Mouse (Mus musculus) adrenal gland, postnatal 14 days (tissue): ENCODE data around the gene Iapp. TPM values are rescaled to one million over a fixed set of nuclear protein-coding genes. Genes with fewer than 3 reads are reported as not detected.
A peak's percentile ranks its signal among the peaks of the same experiment; 100 is the strongest.
"Not testable (repeated sequence)": the region's sequence is repeated elsewhere in the genome, so short reads cannot be mapped to it uniquely, and the experiment has no call there.

ENCODE experiments used
- DNase-seq: peaks from one replicate; pipeline ENCODE4 v3.0.0; 2021; ENCODE audit warnings: mixed read lengths
- long read RNA-seq, 2 experiments: library from polyadenylated mRNA; stranded (forward); transcript quantifications; one replicate each; pipeline ENCODE4 v2.0.0; 2021
- total RNA-seq: library from RNA; stranded (reverse); gene quantifications from 2 replicates; pipeline ENCODE4 v1.2.3, GENCODE M21; 2021

The Iapp gene
- not detected in 2 replicates for total RNA-seq
- long read RNA-seq, experiment 1, result 0 reads
- long read RNA-seq, experiment 2, result 0 reads

DNA sequence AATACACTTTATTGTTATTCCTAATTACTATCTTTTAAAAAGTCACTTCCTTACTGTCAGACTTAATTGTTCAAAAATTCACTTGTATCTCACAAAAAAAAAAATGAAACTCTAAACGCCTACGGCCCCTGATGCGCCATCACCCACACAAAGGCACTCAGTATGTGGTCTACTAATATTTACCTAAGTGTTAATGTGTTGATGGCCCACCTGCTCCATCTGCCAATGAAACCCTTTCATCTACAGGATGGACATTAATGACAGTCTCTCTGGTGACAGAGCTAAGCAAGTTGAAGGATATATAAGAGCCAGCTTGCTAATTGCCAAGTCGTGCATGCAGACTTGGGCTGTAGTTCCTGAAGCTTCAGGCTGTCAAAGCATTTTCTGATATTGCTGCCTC lies at the start of gene Iapp:
Gene Iapp (plus strand): TSS at position 326 of the 400 bp plus-strand sequence.
- DNase-seq, result no peak

DNA sequence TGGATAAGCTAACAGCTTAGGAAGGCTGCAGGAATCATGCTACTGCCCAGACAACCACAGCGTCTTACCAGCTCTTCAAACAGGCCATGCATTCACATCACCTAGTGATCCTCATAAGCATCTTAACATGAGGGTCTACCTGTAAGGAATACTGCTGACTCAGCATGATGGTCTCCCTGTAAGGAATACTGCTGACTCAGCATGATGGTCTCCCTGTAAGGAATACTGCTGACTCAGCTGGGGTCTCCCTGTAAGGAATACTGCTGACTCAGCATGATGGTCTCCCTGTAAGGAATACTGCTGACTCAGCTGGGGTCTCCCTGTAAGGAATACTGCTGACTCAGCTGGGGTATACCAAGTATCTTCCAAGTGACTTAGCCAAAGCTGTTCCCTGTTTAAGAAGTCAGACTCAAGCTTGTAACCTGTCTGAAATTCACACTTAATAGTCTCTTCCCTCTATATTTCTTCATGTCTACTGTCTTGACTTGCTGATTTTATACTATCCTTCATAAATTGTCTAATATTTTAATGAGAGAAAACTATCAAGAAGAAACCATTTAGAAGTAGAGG lies 47.4 kb upstream of the Iapp start:
- not testable (repeated sequence) for DNase-seq

DNA sequence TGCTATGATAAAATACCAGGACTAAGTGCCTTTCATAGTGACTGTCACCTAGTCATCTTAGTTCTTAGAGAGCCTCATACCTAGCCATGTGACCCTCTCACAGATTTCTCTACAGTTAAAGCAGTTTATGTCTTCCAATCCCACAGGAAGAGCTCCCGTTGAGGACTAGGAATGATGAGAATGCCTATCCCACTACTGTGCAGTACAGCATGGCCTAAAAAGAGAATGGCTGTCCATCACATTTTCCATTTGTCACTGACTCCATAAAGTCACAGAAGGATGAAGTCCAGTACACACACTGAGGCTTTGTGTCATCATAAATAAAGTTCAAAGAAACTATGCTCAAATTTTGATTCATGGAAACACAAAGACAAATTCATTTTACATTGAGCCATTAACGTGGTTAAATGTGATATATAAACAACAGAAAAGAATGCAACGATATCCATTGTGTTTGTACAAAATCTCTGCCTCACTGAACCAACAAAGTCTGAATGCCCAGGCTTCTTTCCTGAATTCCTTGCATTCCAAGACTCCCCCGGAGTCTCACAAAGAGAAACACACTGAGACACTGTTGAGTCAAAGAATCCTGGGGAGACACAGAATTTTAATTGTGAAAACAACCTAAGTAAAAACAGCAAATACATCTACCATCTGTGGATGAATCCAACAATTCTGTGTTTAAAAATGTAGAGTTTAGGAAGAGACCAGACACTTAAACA lies 22.3 kb upstream of the Iapp start:
- DNase-seq, result no peak

DNA sequence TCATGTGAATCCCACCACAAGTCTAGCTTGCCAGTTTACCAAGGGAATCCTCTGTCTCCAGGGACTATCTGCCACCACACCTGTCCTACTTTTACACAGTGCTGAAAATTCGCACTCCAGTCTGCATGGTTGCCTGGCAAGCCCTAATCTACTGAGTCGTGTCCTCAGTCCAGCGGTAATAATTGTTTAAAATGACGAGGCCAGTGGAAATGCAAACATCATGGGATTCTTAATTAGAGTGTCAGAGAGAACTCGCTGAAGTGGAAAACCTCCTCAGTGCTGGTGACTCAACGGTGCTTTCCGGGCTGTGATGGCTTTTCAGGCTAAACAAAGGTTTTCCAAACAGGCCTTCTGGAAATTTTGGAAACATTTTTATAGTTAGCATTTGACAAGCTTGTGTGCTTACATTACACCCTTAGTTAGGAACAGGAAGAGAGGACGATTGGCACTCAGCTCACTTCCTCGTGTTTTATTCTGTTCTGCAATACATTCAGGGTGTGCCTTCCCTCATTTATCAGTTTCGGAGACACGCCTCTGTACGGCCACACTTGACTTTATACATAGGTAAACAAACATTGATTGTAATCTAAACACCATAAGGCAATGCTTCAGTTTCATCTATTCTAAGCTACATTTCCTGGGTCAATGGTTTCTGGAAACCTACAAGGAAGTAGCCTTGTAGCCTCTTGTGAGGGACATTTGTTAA lies 8.7 kb upstream of the Iapp start:
- no peak for DNase-seq

DNA sequence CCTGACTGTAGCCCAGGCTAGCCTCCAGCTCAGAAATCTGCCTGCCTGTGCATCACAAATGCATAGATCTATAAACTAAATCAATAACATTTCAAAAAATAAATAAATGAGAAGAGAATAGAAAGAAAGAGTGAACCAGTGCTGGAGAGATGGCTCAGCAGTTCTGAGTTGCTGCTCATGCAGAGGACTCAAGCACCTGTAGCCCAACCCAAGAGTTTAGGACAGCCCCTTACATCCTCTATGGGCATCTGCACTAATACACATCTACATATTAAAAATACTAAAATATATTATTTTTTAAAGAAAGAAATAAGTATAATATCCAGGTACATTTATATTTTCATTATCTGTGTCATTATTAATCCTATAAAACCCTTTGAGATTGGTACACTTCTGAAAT lies 6.9 kb downstream of the Iapp start:
- no peak for DNase-seq

DNA sequence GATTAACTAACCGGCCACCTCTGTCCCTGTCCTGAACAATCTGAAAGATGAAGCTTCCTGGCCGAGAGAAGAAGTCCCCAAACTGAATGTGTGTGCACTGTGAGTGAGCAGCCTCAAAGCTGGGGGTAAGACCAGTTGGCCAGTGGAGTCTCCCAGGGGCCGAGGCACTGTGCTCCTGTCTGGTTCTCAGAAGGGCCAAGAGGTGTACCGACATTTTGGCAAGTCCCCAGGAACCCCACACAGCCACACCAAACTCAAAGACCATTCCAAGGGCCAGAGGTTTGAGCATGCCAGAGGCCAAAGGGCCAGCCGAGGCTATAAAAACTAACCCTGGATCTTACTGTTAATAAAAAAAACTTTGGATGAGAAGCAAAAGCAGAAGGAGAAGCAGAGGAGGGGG lies 16.1 kb downstream of the Iapp start:
- DNase-seq, result no peak

DNA sequence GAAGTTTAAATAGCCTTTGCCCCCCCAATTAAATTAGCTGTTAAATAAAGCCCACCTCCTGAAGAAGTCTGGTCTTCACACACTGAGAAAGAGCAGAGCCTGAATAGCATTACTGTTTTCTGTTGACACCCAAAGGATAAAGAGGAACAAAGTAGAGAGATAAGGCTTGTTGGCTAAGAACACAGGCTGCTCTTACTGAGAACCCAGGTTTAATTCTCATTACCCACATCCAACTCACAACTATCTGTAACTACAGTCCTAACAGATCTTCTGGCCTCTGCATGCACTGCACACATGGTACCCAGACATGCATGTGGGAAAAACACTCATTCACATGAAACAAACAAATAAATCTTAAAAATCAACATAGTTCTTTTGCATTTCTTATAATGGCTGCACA lies 18.9 kb downstream of the Iapp start:
- no peak for DNase-seq

DNA sequence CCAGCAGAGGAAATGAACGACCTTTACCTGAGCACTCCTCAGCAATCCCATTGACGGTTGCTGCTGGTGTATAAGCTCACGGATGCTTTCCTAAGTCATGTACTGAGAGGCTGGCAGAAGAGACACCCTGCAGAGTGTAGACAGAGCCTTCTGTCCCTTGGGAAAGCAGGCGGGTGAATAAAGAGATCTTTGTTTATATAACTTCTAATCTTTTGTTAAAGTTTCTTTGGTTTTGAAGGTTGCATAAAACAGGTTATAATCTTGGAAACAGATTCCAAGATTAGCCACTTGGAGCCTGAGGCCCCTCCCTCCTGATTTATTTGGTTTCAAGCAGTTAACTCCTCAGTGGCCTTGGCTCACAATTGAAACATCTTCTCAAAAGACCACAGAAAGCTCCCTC lies 24.7 kb downstream of the Iapp start, which contains the start of gene Slco1a5:
Gene Slco1a5 (minus strand): TSS at position 101 of the 400 bp plus-strand sequence.
- DNase-seq, result no peak

DNA sequence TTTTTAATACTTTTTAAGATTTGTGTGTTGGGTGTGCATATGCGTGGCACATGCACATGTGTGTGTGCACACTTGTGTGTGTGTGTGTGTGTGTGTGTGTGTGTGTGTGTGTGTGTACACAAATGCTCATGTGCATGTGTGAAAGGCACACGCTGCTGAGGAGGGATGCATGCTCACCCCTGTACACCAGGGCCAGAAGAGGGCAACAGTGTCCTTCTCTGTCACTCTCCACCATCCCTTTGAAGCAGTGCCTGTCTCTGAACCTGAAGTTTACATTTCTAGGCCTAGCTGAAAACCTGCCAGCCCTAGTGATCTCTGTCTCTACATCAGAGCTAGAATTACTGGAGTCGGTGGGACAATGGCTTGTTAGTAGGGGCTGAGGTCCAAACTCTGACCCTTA lies 28.4 kb downstream of the Iapp start:
- no peak for DNase-seq

DNA sequence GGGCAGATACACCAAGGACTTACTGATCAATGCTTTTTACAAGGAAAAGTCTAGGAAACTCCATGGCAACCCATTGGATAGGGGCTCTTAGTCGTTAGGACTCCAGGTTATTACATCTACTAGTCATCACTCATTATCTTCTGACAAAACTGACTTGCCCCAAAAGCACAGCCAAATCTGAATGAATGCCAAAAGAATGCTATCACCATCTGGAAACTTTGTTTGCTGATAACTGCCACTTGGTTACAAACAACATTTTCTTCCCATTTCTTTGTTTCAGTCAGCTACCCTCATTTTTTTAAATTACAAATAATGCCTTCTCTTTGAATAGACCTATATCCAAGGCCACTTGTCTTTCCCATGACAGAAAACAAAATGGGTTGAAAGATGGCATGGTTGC lies 31.0 kb downstream of the Iapp start:
- DNase-seq, result no peak

DNA sequence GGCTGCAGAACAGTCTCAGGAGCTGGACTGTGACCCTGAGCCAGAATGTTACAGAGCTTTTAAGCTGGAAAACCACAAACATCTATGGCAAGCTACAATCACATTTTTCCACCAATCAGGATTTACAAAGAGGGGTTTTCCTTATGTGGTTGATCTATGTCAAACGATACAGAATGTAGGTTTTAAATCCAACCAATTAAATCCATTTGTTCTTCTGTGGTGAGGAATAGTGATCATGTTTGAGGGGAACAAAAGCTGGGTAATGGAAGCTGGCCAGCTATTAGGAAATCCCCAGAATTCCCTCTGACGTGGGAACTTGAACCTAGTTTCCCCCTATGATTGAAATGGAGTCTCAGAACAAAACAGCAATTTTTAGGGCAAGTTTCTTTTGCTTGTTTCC lies 40.7 kb downstream of the Iapp start:
- DNase-seq, result no peak

DNA sequence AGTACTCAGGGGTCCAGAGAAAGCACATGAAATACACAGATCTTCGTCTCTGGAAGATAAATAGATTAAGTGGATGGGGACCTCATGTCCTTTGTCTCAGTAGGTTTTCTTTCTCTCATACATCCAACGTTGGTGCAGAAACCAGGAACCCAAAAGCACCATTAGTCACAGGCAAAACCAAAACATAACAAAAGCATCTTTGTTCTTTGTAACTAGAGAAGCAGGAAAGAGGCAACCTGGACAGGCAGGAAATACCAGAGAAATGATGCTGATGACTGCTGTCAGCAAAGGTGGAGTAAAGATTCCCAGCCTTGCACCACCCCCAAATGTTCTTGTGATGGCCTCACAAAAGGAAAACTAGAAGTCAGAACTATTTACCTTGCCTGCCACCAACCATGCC lies 41.4 kb downstream of the Iapp start:
- DNase-seq, result no peak

DNA sequence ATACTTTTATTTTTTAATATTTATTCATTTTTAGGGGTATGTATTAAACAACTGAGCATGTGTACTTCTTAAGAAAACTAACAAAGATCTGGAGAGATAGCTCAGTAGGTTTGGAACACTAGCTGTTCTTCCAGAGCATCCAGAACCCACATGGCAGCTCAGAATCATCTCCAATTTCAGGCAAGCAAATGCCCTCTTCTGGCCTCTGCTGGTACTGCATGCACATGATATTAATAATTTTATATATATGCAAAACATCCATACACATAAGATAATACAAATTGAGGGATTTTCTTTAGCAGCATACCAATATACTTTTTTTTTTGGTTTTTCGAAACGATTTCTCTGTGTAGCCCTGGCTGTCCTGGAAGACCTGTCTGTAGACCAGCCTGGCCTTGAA lies 45.3 kb downstream of the Iapp start:
- peak; percentile 59 for DNase-seq

DNA sequence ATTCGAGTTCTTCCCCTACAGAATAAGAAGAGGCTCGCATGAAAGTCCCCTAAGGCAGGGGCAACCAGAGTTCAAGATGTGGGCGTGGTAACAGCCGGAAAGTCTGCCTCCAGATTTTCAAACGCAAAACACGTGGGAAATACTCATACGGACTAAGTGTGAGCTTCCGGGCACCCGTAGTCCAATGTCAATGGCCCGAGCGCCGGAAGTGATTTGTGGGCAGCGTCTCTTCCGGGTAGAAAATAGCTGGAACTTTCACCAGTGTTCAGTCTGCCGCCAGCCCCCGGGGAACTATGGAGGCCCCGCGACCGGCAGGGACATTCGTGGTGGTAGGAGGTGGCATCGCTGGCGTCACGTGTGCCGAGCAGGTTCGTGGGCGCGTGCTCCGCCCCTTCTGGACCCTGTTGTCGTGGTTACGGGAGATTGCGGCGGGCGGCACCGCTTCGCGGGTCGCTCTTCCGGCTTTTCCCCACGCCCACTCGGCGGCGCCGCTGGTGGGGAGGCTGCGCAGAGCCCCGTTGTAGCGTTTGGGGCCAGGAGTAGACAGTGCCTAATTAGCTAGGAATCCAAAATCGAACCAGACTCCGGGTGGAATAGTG lies 47.3 kb downstream of the Iapp start, which contains the start of gene Pyroxd1:
Gene Pyroxd1 (plus strand): TSS at position 215 of the 599 bp plus-strand sequence.
- peak; percentile 90 for DNase-seq

DNA sequence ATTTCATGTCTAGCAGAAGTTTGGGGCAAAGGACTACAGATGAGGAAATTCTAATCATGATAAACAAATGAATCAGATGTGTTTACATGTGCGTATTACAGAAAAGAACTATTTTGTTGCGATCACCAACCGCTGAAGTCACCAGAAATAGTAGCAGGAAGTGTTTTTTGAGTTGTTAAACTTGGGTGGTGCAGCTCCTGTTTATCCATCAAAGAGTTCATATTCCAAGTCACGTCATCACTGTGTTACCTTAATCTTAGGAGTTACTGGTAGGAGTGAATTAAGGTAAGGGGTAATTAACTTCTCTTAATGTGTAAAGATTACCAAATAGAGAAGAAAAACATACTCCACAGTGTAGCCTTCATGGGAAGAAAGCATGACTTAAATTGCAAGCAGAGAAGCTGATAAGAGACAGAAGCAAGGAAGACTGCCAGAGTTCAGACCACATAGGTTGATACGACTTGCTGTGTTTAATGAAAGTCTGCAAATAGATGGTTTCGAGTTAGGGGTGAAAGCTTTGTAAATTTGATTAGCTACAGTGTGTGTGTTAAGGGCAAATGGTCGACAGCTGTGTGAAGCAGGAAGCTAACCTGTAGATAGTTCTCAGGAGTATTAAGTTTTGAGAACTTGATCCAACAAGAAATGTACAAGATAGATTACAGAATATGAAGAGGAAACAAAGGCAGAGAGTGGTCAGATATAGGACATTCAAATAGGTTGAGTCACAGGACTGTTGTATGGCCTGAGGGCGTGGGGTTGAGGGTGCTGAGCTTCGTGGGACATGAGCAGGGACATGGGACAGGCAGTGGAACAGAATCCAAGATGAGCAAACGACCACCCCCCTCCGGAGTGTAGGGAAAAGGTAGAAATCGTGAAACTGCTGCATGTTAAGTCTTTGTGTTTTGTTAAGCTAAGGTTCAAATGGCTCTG lies 48.2 kb downstream of the Iapp start:
- no peak for DNase-seq

DNA sequence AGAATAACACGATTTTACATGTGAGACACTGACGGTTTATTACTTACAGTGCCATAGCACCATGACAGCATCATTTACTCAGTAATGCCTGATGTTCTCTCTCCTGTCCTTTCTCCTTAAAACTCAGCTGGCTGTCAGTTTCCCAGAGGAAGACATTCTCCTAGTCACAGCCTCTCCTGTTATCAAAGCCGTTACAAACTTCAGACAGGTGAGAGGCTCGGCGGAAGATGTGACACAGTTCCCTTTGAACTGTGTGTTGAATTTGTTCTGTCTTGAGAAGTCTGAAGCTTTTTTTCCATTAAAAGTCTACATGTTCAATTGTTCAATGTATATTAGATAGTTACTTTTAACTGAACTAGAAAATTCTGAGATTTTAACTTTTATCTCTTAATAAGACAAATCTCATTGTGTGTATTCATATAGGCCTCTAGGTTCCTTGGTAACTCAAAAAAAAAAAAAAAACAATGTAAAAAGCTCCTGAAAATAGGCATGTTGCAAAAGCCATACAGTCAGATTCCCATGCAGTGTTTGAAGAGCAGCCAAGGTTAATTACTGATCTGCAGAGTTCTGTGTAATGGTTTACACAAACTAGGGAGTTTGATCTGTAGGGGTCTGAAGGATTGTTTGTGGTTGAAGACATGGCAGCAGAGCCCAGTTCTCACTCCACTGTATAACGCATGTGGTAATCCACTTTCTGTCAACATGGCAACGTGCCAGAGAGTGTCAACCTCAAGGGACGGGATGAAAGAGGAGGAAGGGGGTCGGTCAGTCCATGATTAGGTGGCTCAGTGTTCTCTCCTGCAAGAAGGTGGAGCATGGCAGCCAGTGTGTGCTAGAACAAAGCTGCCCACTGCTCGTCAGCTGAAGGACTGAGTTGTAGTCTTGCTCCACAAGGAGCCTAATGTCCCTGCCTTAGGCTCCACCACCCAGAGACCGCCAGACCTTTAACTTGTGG lies 49.5 kb downstream of the Iapp start:
- no peak for DNase-seq

DNA sequence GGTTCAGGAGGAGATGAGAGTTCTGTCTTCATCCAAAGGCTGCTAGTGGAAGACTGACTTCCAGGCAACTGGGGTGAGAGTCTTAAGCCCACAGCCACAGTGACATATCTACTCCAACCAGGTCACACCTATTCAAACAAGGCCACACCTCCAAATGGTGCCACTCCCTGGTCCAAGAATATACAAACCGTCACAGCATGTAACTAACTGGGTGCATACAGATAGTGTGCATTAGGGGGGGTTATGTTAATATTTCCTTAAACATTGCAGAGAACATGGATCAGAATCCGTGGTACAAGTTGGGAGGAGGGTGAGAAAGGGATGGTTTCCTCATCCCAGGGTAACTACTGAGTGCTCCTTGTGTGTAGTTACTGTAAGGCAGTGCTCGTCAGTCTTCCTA lies 53.9 kb downstream of the Iapp start:
- DNase-seq, result not testable (repeated sequence)
